Mouse (Mus musculus): ENCODE data around the gene Erbb3. TPM values are rescaled to one million over a fixed set of nuclear protein-coding genes. Genes with fewer than 3 reads are reported as not detected.

The Erbb3 gene
- total and polyA plus RNA-seq, 3 experiments, result 0.29 to 0.39 TPM; not detected in 1

GRCm38 (mm10) chr10:128536266-128536940 is 53.0 kb downstream of the Erbb3 start (continued):
- TF ChIP-seq MYB (IDR thresholded peaks at IDR 0.05; ENCODE audit: low read depth, low read length) (peak; percentile 35; the same call in 1 of the 2 replicates), TBP (IDR thresholded peaks at IDR 0.05; ENCODE audit: low read depth, low read length) (peak; percentile 89), HCFC1 (IDR thresholded peaks at IDR 0.05; ENCODE audit: low read depth, low read length) (peak; percentile 70)

DNA sequence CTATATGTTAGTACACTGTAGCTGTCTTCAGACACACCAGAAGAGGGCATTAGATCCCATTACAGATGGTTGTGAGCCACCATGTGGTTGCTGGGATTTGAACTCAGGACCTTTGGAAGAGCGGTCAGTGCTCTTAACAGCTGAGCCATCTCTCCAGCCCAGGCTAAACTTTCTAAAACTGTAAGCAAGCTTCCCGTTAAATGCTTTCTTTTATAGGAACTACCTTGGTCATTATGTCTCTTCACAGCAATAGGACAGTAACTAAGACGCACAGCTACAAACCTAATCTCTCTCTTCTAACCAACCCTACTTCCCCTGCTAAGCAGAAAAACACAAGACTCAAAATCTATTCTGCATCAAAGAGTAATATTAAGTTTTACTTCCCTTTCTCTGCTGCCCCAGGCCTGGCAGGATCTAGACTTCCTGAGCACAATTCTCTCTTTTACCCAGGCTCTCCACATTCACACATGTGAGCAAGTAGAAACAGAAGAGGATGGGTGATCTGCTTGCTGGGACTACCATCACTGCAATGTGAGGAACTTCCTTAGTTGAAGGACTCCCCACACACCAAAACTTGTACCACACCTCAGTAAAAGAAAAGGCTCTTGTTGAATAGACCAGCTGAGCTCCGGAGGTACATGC is 53.7 kb downstream of the Erbb3 start:
- peaks cover 0 to 11% of the 10 kb centered on the region in 2 experiments; a peak in 2 of 4 replicates for H3K4me1 ChIP-seq (ENCODE audit: control insufficient read depth in 1 of 2, insufficient read depth in 2 of 2, low read length in 2 of 2)
- peak overlapping the region; percentile 64 for H3K9ac ChIP-seq (ENCODE audit: control insufficient read depth, low read depth, low read length, poor library complexity, severe bottlenecking)
- no peaks in the 10 kb centered on the region for H3K79me2 ChIP-seq (ENCODE audit: control insufficient read depth, insufficient read depth, low read length, poor library complexity)
- TF ChIP-seq ETS1 (IDR thresholded peaks at IDR 0.05; ENCODE audit: low read depth, low read length) (no peak), GATA1 (IDR thresholded peaks at IDR 0.05; ENCODE audit: low read depth, low read length) (0 out of 2 replicates have a peak, but pooled peaks have one; percentile 3), TBP (IDR thresholded peaks at IDR 0.05; ENCODE audit: low read depth, low read length) (peak; percentile 74), EP300 (IDR thresholded peaks at IDR 0.05; ENCODE audit: low read depth in 1 of 2, low read length in 2 of 2) (peak in 1 of 2 experiments; percentile 19; a peak in 1 of 4 replicates)
- peak overlapping the region; percentile 80 for H3K27ac ChIP-seq (ENCODE audit: control insufficient read depth, low read depth, low read length)
- DNase-seq (ENCODE audit: low read depth, low spot score), result peak; percentile 83
- no peaks in the 10 kb centered on the region for H3K27me3 ChIP-seq (ENCODE audit: control insufficient read depth in 1 of 2, insufficient read depth in 2 of 2, low read length in 2 of 2)
- H3K9me3 ChIP-seq (replicated peaks; ENCODE audit: insufficient read depth, low read length), result no peaks in the 10 kb centered on the region
- peaks cover 0 to 7% of the 10 kb centered on the region in 2 experiments; a peak in 2 of 4 replicates for H3K36me3 ChIP-seq (ENCODE audit: control insufficient read depth in 1 of 2, insufficient read depth in 2 of 2, low read length in 2 of 2)
- H3K4me3 ChIP-seq (ENCODE audit: control insufficient read depth in 1 of 2, insufficient read depth in 1 of 2, low read depth in 2 of 2, low read length in 2 of 2), result peak overlapping the region; percentile 40 to 54

DNA sequence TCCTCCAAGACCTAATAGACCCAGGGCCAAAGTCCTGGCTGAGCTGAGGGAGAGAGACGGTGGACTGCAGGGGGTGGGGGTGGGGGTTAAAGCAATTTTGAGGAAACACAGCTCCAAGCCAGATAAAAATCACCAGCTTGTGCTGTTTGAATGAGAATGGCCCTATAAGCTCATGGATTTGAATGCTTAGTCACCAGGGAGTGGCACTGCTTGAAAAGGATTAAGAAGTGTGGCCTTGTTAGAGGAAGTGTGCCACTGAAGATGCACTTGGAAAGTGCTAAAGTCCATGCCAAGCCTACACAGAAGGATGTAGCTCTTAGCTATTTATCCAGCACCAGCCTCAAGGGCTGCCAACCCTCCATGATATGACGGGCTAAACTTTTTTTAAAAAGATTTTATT is 54.2 kb downstream of the Erbb3 start:
- Histone ChIP-seq H3K36me3 (ENCODE audit: control insufficient read depth in 1 of 2, insufficient read depth in 2 of 2, low read length in 2 of 2) (peaks cover 0 to 7% of the 10 kb centered on the region in 2 experiments; a peak in 2 of 4 replicates), H3K4me1 (ENCODE audit: control insufficient read depth in 1 of 2, insufficient read depth in 2 of 2, low read length in 2 of 2) (peaks cover 0 to 11% of the 10 kb centered on the region in 2 experiments; a peak in 2 of 4 replicates), H3K9ac (ENCODE audit: control insufficient read depth, low read depth, low read length, poor library complexity, severe bottlenecking) (no peak overlapping the region), H3K27me3 (ENCODE audit: control insufficient read depth in 1 of 2, insufficient read depth in 2 of 2, low read length in 2 of 2) (no peaks in the 10 kb centered on the region), H3K4me3 (ENCODE audit: control insufficient read depth in 1 of 2, insufficient read depth in 1 of 2, low read depth in 2 of 2, low read length in 2 of 2) (no peak overlapping the region), H3K27ac (ENCODE audit: control insufficient read depth, low read depth, low read length) (peak overlapping the region; percentile 80), H3K9me3 (replicated peaks; ENCODE audit: insufficient read depth, low read length) (no peaks in the 10 kb centered on the region), H3K79me2 (ENCODE audit: control insufficient read depth, insufficient read depth, low read length, poor library complexity) (no peaks in the 10 kb centered on the region)
- peak; percentile 79 for DNase-seq (ENCODE audit: low read depth, low spot score)
- TF ChIP-seq POLR2A (IDR thresholded peaks at IDR 0.05; ENCODE audit: control insufficient read depth in 1 of 2, insufficient read depth in 1 of 2, low read depth in 1 of 2, low read length in 2 of 2, poor library complexity in 1 of 2), result no peak
- TF ChIP-seq TBP (IDR thresholded peaks at IDR 0.05; ENCODE audit: low read depth, low read length), result no peak; the same call in 1 of the 2 replicates
- TF ChIP-seq USF1 (IDR thresholded peaks at IDR 0.05; ENCODE audit: low read depth, low read length), result no peak
- TF ChIP-seq GATA1 (IDR thresholded peaks at IDR 0.05; ENCODE audit: low read depth, low read length), result peak; percentile 48; the same call in 1 of the 2 replicates
- TF ChIP-seq EP300 (IDR thresholded peaks at IDR 0.05; ENCODE audit: low read depth in 1 of 2, low read length in 2 of 2), result peak; percentile 45 to 56; a peak in 3 of 4 replicates
- TF ChIP-seq TAL1 (IDR thresholded peaks at IDR 0.05; ENCODE audit: low read length), result 0 out of 2 replicates have a peak, but pooled peaks have one; percentile 26
- TF ChIP-seq E2F4 (IDR thresholded peaks at IDR 0.05; ENCODE audit: borderline replicate concordance, low read depth, low read length), result no peak
- 0 out of 2 replicates have a peak, but pooled peaks have one; percentile 20 for TF ChIP-seq RCOR1 (IDR thresholded peaks at IDR 0.05; ENCODE audit: low read depth, low read length)
- TF ChIP-seq UBTF (IDR thresholded peaks at IDR 0.05; ENCODE audit: borderline replicate concordance, insufficient read depth, low read depth, low read length), result no peak
- TF ChIP-seq ZMIZ1 (IDR thresholded peaks at IDR 0.05; ENCODE audit: low read depth, low read length), result no peak
- peak; percentile 35; the same call in 1 of the 2 replicates for TF ChIP-seq ETS1 (IDR thresholded peaks at IDR 0.05; ENCODE audit: low read depth, low read length)
- TF ChIP-seq MYC (IDR thresholded peaks at IDR 0.05; ENCODE audit: low read depth, low read length), result peak; percentile 21; the same call in 1 of the 2 replicates

Data from MEL (cell line).